Mouse (Mus musculus) heart, adult 2 months (tissue): ENCODE measurements at regions not wholly inside any gene's neighbourhood (a gene's known extent, or its start where the extent isn't known, plus 50 kb on each side); places are given as distances from the start of the nearest gene placed in this dataset.

Experiments used
- CTCF ChIP-seq: fragments of 200-600 bp; IDR thresholded peaks from 2 replicates; pipeline ENCODE4 v1.8.1; 2022; ENCODE audit warnings: antibody characterized with exemption, mild to moderate bottlenecking, moderate library complexity
- EP300 ChIP-seq: fragments of 200-500 bp; IDR thresholded peaks from 2 replicates; pipeline ENCODE4 v1.6.1; 2011; ENCODE audit warnings: low read depth, low read length, control low read depth; ENCODE audit not compliant: insufficient read depth
- POLR2A ChIP-seq: fragments of 200-500 bp; IDR thresholded peaks from 2 replicates; pipeline ENCODE4 v1.6.1; 2011; ENCODE audit warnings: mild to moderate bottlenecking, low read depth, low read length, control low read depth; ENCODE audit not compliant: insufficient read depth

- TF ChIP-seq CTCF, result no peak
- no peak for TF ChIP-seq POLR2A
- TF ChIP-seq EP300, result no peak
These were observed 143.2 kb downstream of the Nufip1 start for GRCm38 (mm10) chr14:76253850-76254249.
